Mouse (Mus musculus): ENCODE measurements at regions not wholly inside any gene's neighbourhood (a gene's known extent, or its start where the extent isn't known, plus 50 kb on each side); places are given as distances from the start of the nearest gene placed in this dataset.
A peak's percentile ranks its signal among the peaks of the same experiment; 100 is the strongest.

GRCm38 (mm10) chr3:4226986-4227385, 1523.6 kb upstream of the Gm8797 start:
- peak; percentile 24 for DNase-seq (ENCODE audit: low read depth)

GRCm38 (mm10) chr3:4271361-4271760, 1479.2 kb upstream of the Gm8797 start:
- no peak for DNase-seq (ENCODE audit: low read depth)
- TF ChIP-seq CTCF (IDR thresholded peaks at IDR 0.05; ENCODE audit: borderline replicate concordance, extremely low read depth, insufficient read depth, insufficient read length) (no peak), POLR2A (IDR thresholded peaks at IDR 0.05; ENCODE audit: borderline replicate concordance, extremely low read depth, insufficient read depth, insufficient read length, poor library complexity, severe bottlenecking) (no peak)

More at GRCm38 (mm10) chr3:4226986-4227385, 1523.6 kb upstream of the Gm8797 start:
- TF ChIP-seq POLR2A (IDR thresholded peaks at IDR 0.05; ENCODE audit: borderline replicate concordance, extremely low read depth, insufficient read depth, insufficient read length, poor library complexity, severe bottlenecking) (no peak), CTCF (IDR thresholded peaks at IDR 0.05; ENCODE audit: borderline replicate concordance, extremely low read depth, insufficient read depth, insufficient read length) (no peak)

- no peak for DNase-seq (ENCODE audit: low read depth)
- TF ChIP-seq CTCF (IDR thresholded peaks at IDR 0.05; ENCODE audit: borderline replicate concordance, extremely low read depth, insufficient read depth, insufficient read length) (no peak), POLR2A (IDR thresholded peaks at IDR 0.05; ENCODE audit: borderline replicate concordance, extremely low read depth, insufficient read depth, insufficient read length, poor library complexity, severe bottlenecking) (no peak)
Measured at GRCm38 (mm10) chr3:4274607-4275006, 1476.0 kb upstream of the Gm8797 start.

GRCm38 (mm10) chr3:4278042-4278441, 1472.6 kb upstream of the Gm8797 start:
- no peak for TF ChIP-seq POLR2A (IDR thresholded peaks at IDR 0.05; ENCODE audit: borderline replicate concordance, extremely low read depth, insufficient read depth, insufficient read length, poor library complexity, severe bottlenecking)
- TF ChIP-seq CTCF (IDR thresholded peaks at IDR 0.05; ENCODE audit: borderline replicate concordance, extremely low read depth, insufficient read depth, insufficient read length), result no peak
- peak; percentile 89 for DNase-seq (ENCODE audit: low read depth)

- TF ChIP-seq POLR2A (IDR thresholded peaks at IDR 0.05; ENCODE audit: borderline replicate concordance, extremely low read depth, insufficient read depth, insufficient read length, poor library complexity, severe bottlenecking), result no peak
- peak; percentile 57 for DNase-seq (ENCODE audit: low read depth)
Measured at GRCm38 (mm10) chr3:4280366-4281020, 1470.1 kb upstream of the Gm8797 start.

- TF ChIP-seq CTCF (IDR thresholded peaks at IDR 0.05; ENCODE audit: borderline replicate concordance, extremely low read depth, insufficient read depth, insufficient read length) (no peak), POLR2A (IDR thresholded peaks at IDR 0.05; ENCODE audit: borderline replicate concordance, extremely low read depth, insufficient read depth, insufficient read length, poor library complexity, severe bottlenecking) (no peak)
- peak; percentile 31 for DNase-seq (ENCODE audit: low read depth)
Measured at GRCm38 (mm10) chr3:4281092-4281491, 1469.5 kb upstream of the Gm8797 start.

GRCm38 (mm10) chr3:4287141-4287540, 1463.5 kb upstream of the Gm8797 start:
- DNase-seq (ENCODE audit: low read depth), result no peak
- TF ChIP-seq CTCF (IDR thresholded peaks at IDR 0.05; ENCODE audit: borderline replicate concordance, extremely low read depth, insufficient read depth, insufficient read length), result no peak
- TF ChIP-seq POLR2A (IDR thresholded peaks at IDR 0.05; ENCODE audit: borderline replicate concordance, extremely low read depth, insufficient read depth, insufficient read length, poor library complexity, severe bottlenecking), result no peak

GRCm38 (mm10) chr3:4336441-4336840, 1414.2 kb upstream of the Gm8797 start:
- TF ChIP-seq CTCF (IDR thresholded peaks at IDR 0.05; ENCODE audit: borderline replicate concordance, extremely low read depth, insufficient read depth, insufficient read length), result no peak
- no peak for TF ChIP-seq POLR2A (IDR thresholded peaks at IDR 0.05; ENCODE audit: borderline replicate concordance, extremely low read depth, insufficient read depth, insufficient read length, poor library complexity, severe bottlenecking)
- no peak for DNase-seq (ENCODE audit: low read depth)

GRCm38 (mm10) chr3:4339153-4339552, 1411.5 kb upstream of the Gm8797 start:
- DNase-seq (ENCODE audit: low read depth), result peak; percentile 3
- TF ChIP-seq POLR2A (IDR thresholded peaks at IDR 0.05; ENCODE audit: borderline replicate concordance, extremely low read depth, insufficient read depth, insufficient read length, poor library complexity, severe bottlenecking) (no peak), CTCF (IDR thresholded peaks at IDR 0.05; ENCODE audit: borderline replicate concordance, extremely low read depth, insufficient read depth, insufficient read length) (no peak)

Data from brain, embryonic 14.5 days (tissue).